Mouse (Mus musculus): ENCODE results near the gene Cntn2.

Gene Cntn2

GRCm38 (mm10) chr1:132520764-132521163, 22.3 kb downstream of the Cntn2 start:
- in situ Hi-C loops (cut with MboI; ENCODE audit: unreplicated experiment in 2 of 2) = loop anchor here in 1 of 2 experiments (10.0 kb wide), 1 partner anchor 156 kb away; no protein-coding TSS in a partner anchor

GRCm38 (mm10) chr1:132519734-132520133, 23.3 kb downstream of the Cntn2 start:
- in situ Hi-C loops (cut with MboI; ENCODE audit: unreplicated experiment in 2 of 2) = loop anchor here in 1 of 2 experiments (10.0 kb wide), 1 partner anchor 155 kb away; no protein-coding TSS in a partner anchor

- in situ Hi-C loops (cut with MboI; ENCODE audit: unreplicated experiment in 2 of 2) = no loop called here
Measured at GRCm38 (mm10) chr1:132518621-132519020, 24.4 kb downstream of the Cntn2 start.

GRCm38 (mm10) chr1:132516776-132517175, 26.3 kb downstream of the Cntn2 start:
- in situ Hi-C loops (cut with MboI; ENCODE audit: unreplicated experiment in 2 of 2) = no loop called here

GRCm38 (mm10) chr1:132515339-132515738, 27.7 kb downstream of the Cntn2 start:
- in situ Hi-C loops (cut with MboI; ENCODE audit: unreplicated experiment in 2 of 2) = no loop called here

GRCm38 (mm10) chr1:132512106-132512505, 30.9 kb downstream of the Cntn2 start:
- in situ Hi-C loops (cut with MboI; ENCODE audit: unreplicated experiment in 2 of 2) = no loop called here

GRCm38 (mm10) chr1:132511521-132511920, 31.5 kb downstream of the Cntn2 start:
- in situ Hi-C loops (cut with MboI; ENCODE audit: unreplicated experiment in 2 of 2) = no loop called here

GRCm38 (mm10) chr1:132509771-132510170, 33.3 kb downstream of the Cntn2 start:
- in situ Hi-C loops (cut with MboI; ENCODE audit: unreplicated experiment in 2 of 2) = no loop called here

GRCm38 (mm10) chr1:132506656-132507055, 36.4 kb downstream of the Cntn2 start:
- in situ Hi-C loops (cut with MboI; ENCODE audit: unreplicated experiment in 2 of 2) = no loop called here

- in situ Hi-C loops (cut with MboI; ENCODE audit: unreplicated experiment in 2 of 2) = no loop called here
Measured at GRCm38 (mm10) chr1:132506058-132506457, 37.0 kb downstream of the Cntn2 start, which contains the start of gene Tmem81. Gene Tmem81, plus strand, starts transcription at chr1:132506230.

GRCm38 (mm10) chr1:132505155-132505554, 37.9 kb downstream of the Cntn2 start:
- in situ Hi-C loops (cut with MboI; ENCODE audit: unreplicated experiment in 2 of 2) = no loop called here

GRCm38 (mm10) chr1:132500535-132500934, 42.5 kb downstream of the Cntn2 start:
- in situ Hi-C loops (cut with MboI; ENCODE audit: unreplicated experiment in 2 of 2) = no loop called here

GRCm38 (mm10) chr1:132483759-132484158, 59.3 kb downstream of the Cntn2 start:
- in situ Hi-C loops (cut with MboI; ENCODE audit: unreplicated experiment in 2 of 2) = loop anchor here in 1 of 2 experiments (10.0 kb wide), 1 partner anchor 119 kb away; no protein-coding TSS in a partner anchor

- in situ Hi-C loops (cut with MboI; ENCODE audit: unreplicated experiment in 2 of 2) = loop anchor here in 1 of 2 experiments (10.0 kb wide), 1 partner anchor 118 kb away; no protein-coding TSS in a partner anchor
Measured at GRCm38 (mm10) chr1:132483234-132483633, 59.8 kb downstream of the Cntn2 start.

GRCm38 (mm10) chr1:132481619-132482018, 61.4 kb downstream of the Cntn2 start:
- in situ Hi-C loops (cut with MboI; ENCODE audit: unreplicated experiment in 2 of 2) = loop anchor here in 1 of 2 experiments (10.0 kb wide), 1 partner anchor 117 kb away; no protein-coding TSS in a partner anchor

- in situ Hi-C loops (cut with MboI; ENCODE audit: unreplicated experiment in 2 of 2) = loop anchor here in 1 of 2 experiments (5.0 kb wide), 1 partner anchor 62 kb away; the partner anchor contains the start of gene Dstyk
Measured at GRCm38 (mm10) chr1:132479438-132479837, 63.6 kb downstream of the Cntn2 start.

GRCm38 (mm10) chr1:132476928-132477691, 65.9 kb downstream of the Cntn2 start, which contains the start of gene Rbbp5:
Gene Rbbp5, plus strand, starts transcription at chr1:132477365.
- in situ Hi-C loops (cut with MboI; ENCODE audit: unreplicated experiment in 2 of 2) = loop anchor here in 1 of 2 experiments (5.0 kb wide), 1 partner anchor 60 kb away; the partner anchor contains the start of gene Dstyk

- in situ Hi-C loops (cut with MboI; ENCODE audit: unreplicated experiment in 2 of 2) = loop anchor here in 1 of 2 experiments (5.0 kb wide), 1 partner anchor 59 kb away; the partner anchor contains the start of gene Dstyk
Measured at GRCm38 (mm10) chr1:132476575-132476927, 66.5 kb downstream of the Cntn2 start.

- in situ Hi-C loops (cut with MboI; ENCODE audit: unreplicated experiment in 2 of 2) = no loop called here
Measured at GRCm38 (mm10) chr1:132474496-132474895, 68.6 kb downstream of the Cntn2 start.

GRCm38 (mm10) chr1:132472537-132472936, 70.5 kb downstream of the Cntn2 start:
- in situ Hi-C loops (cut with MboI; ENCODE audit: unreplicated experiment in 2 of 2) = no loop called here

GRCm38 (mm10) chr1:132471499-132471898, 71.6 kb downstream of the Cntn2 start:
- in situ Hi-C loops (cut with MboI; ENCODE audit: unreplicated experiment in 2 of 2) = no loop called here

- in situ Hi-C loops (cut with MboI; ENCODE audit: unreplicated experiment in 2 of 2) = no loop called here
Measured at GRCm38 (mm10) chr1:132471032-132471431, 72.0 kb downstream of the Cntn2 start.
